In genomic region chr8:116619686-116620320, GRCm38 (mm10) we compare ENCODE assay signal across 13 mouse cellular contexts.
DNase-seq lines count a peak whose midpoint lies in the region; ATAC-seq and TF ChIP-seq lines count a peak whose summit lies in the region.
"Had no signal": no experiment of that assay in that cellular context is flagged by ENCODE, and none has a peak within 500 bp of the region (broad histone marks: within the 10 kb centered on the region; RNA-seq: fewer than 3 reads in every experiment).

No protein-coding gene starts in this region.

- H3K4me2 ChIP-seq in neural tube, embryonic 13.5 days, result no peak overlapping the region
- H3K4me2 ChIP-seq: heart, embryonic 12.5 days; limb, embryonic 12.5 days had no signal

- H3K27me3 ChIP-seq in neural tube, embryonic 13.5 days, result no peaks in the 10 kb centered on the region
- H3K27me3 ChIP-seq in thymus, adult 2 months (ENCODE audit: control insufficient read depth, insufficient read depth, low read length), result no peaks in the 10 kb centered on the region
- H3K27me3 ChIP-seq: CH12.LX; limb, embryonic 12.5 days had no signal

- ATAC-seq in neural tube, embryonic 13.5 days (ENCODE audit: low read depth), result peak; percentile 54; the same call in 1 of the 2 replicates
- peak; percentile 86 for ATAC-seq in granulocyte monocyte progenitor cell, adult 5-6 weeks (replicated peaks; ENCODE audit: poor library complexity, severe bottlenecking)

- no peak for DNase-seq in neural tube, embryonic 10.5 days (ENCODE audit: extremely low spot score, low spot score)
- peak; percentile 33 for DNase-seq in left cerebral cortex, postnatal 4 days
- DNase-seq in gastrocnemius, postnatal 36 days, result no peak
- DNase-seq in thymus, adult 2 months, result no peak
- DNase-seq in adrenal gland, postnatal 25 days, result no peak
- DNase-seq: kidney, adult 11 months; kidney, postnatal 36 days; thymus, postnatal 36 days had no signal

- no peak overlapping the region for H3K4me3 ChIP-seq in neural tube, embryonic 13.5 days
- no peak overlapping the region for H3K4me3 ChIP-seq in thymus, adult 2 months (ENCODE audit: control insufficient read depth, insufficient read depth, low read length)
- H3K4me3 ChIP-seq: heart, embryonic 12.5 days; limb, embryonic 12.5 days had no signal

- H3K9me3 ChIP-seq in neural tube, embryonic 13.5 days, result no peaks in the 10 kb centered on the region
- H3K9me3 ChIP-seq: heart, embryonic 12.5 days; limb, embryonic 12.5 days had no signal

- H3K36me3 ChIP-seq in neural tube, embryonic 13.5 days, result peaks cover 8% of the 10 kb centered on the region; the same call in 1 of the 2 replicates
- peaks cover 6% of the 10 kb centered on the region; the same call in 1 of the 2 replicates for H3K36me3 ChIP-seq in thymus, adult 2 months (ENCODE audit: control insufficient read depth, insufficient read depth, low read length)
- H3K36me3 ChIP-seq: limb, embryonic 12.5 days had no signal

- H3K27ac ChIP-seq in neural tube, embryonic 13.5 days (replicated peaks), result no peak overlapping the region
- H3K27ac ChIP-seq in thymus, adult 2 months (ENCODE audit: control insufficient read depth, insufficient read depth, low read length), result no peak overlapping the region
- H3K27ac ChIP-seq: limb, embryonic 12.5 days had no signal

- intact Hi-C loops in left cerebral cortex, postnatal 4 days (cut with DNase I), result no loop called here
- intact Hi-C loops in gastrocnemius, postnatal 36 days (cut with DNase I), result no loop called here

- no peak overlapping the region for H3K9ac ChIP-seq in neural tube, embryonic 13.5 days
- H3K9ac ChIP-seq: heart, embryonic 12.5 days; limb, embryonic 12.5 days had no signal

- no peak for TF ChIP-seq POLR2A in thymus, adult 2 months (IDR thresholded peaks at IDR 0.05; ENCODE audit: control insufficient read depth, extremely low read depth, insufficient read depth, low read length, poor library complexity)

- WGBS in neural tube, embryonic 13.5 days, result 46% methylated on average over 19 of the region's 19 CpGs
- WGBS in thymus, adult 2 months, result 91% methylated on average over 19 of the region's 19 CpGs

- H3K4me1 ChIP-seq in neural tube, embryonic 13.5 days (replicated peaks), result peaks cover 44% of the 10 kb centered on the region
- H3K4me1 ChIP-seq in thymus, adult 2 months (replicated peaks; ENCODE audit: control insufficient read depth, insufficient read depth, low read length), result peaks cover 16% of the 10 kb centered on the region

- TF ChIP-seq CTCF in thymus, adult 2 months (IDR thresholded peaks at IDR 0.05; ENCODE audit: borderline replicate concordance, control insufficient read depth, extremely low read depth, insufficient read depth, low read length, poor library complexity), result no peak
